Mouse (Mus musculus) embryonic facial prominence, embryonic 11.5 days (tissue): Measurements from ENCODE around the gene Olfr447. TPM values are rescaled to one million over a fixed set of nuclear protein-coding genes. Genes with fewer than 3 reads are reported as not detected.

ENCODE experiments used
- ATAC-seq: fragments of 200-750 bp; cut with Nextera tagmentation; replicated peaks from 2 replicates; pipeline ENCODE4 v1.8.0; 2017; ENCODE audit warnings: low read depth; ENCODE audit not compliant: insufficient number of reproducible peaks, low FRiP score, low TSS enrichment
- DNase-seq: peaks from one replicate; pipeline ENCODE4 v3.0.0-alpha.2; 2015; ENCODE audit warnings: low spot score
- H3K27ac ChIP-seq: fragments of 300-500 bp; sonication (generic); replicated peaks from 2 replicates; pipeline ENCODE4 v1.5.1; 2014; ENCODE audit warnings: mild to moderate bottlenecking, low read depth, low read length, control low read depth
- H3K27me3 ChIP-seq: fragments of 300-500 bp; sonication (generic); 2 replicates; pipeline ENCODE4 v1.6.1; 2014; ENCODE audit warnings: mild to moderate bottlenecking, low read length, moderate library complexity, mixed read lengths; ENCODE audit not compliant: control insufficient read depth, insufficient read depth
- H3K36me3 ChIP-seq: fragments of 300-500 bp; sonication (generic); replicated peaks from 2 replicates; pipeline ENCODE4 v1.6.1; 2014; ENCODE audit warnings: low read depth, mild to moderate bottlenecking, low read length, moderate library complexity, mixed read lengths; ENCODE audit not compliant: control insufficient read depth, insufficient read depth
- H3K4me1 ChIP-seq: fragments of 300-500 bp; sonication (generic); 2 replicates; pipeline ENCODE4 v1.6.1; 2014; ENCODE audit warnings: low read length, mixed read lengths; ENCODE audit not compliant: control insufficient read depth, insufficient read depth
- H3K4me2 ChIP-seq: fragments of 300-500 bp; sonication (generic); 2 replicates; pipeline ENCODE4 v1.6.1; 2014; ENCODE audit warnings: low read depth, mild to moderate bottlenecking, control low read depth, low read length, moderate library complexity
- H3K4me3 ChIP-seq: fragments of 300-500 bp; sonication (generic); 2 replicates; pipeline ENCODE4 v1.5.1; 2014; ENCODE audit warnings: low read depth, low read length, control low read depth
- H3K9ac ChIP-seq: fragments of 300-500 bp; sonication (generic); replicated peaks from 2 replicates; pipeline ENCODE4 v1.6.1; 2014; ENCODE audit warnings: mild to moderate bottlenecking, control low read depth, low read length
- H3K9me3 ChIP-seq: fragments of 300-500 bp; sonication (generic); replicated peaks from 2 replicates; pipeline ENCODE4 v1.6.1; 2016; ENCODE audit warnings: mild to moderate bottlenecking, low read length, inconsistent platforms, mixed read lengths; ENCODE audit not compliant: control insufficient read depth
- WGBS: fragments of 180-500 bp; shearing (Covaris S2); extraction: QIAGEN DNeasy Blood & Tissue Kit; methylation state at CpG from one replicate; pipeline ENCODE4 v1.1.7; 2014; 5-methylcytosine and 5-hydroxymethylcytosine counted together
- polyA plus RNA-seq: library from polyadenylated mRNA; unstranded; fragments of >200 nt; fragmentation: Nextera tagmentation; extraction: Ambion mirVana; gene quantifications from 2 replicates; pipeline ENCODE4 v1.2.1, GENCODE M21; 2014

Olfr447 gene
- polyA plus RNA-seq: not detected in 2 replicates

DNA sequence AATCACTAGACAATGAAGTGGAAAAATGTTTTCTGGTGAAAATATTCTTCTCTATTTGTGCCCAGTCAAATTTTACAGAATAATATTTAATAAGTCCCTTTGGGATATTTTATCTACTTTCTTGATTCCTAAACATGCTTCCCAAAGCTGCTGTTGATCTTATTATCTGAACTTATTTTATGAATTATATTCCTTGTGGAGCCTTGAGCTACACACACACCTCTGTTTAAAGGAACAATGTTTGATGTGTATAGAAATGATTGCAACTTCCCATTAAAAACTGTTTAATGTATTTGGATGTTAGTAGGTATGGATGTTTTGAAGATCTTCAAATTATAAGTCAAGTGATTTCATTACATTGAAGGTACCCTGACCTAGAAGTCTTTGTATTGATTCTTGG, at the start of gene Olfr447:
Gene Olfr447, plus strand, starts transcription at position 301 of the 400 bp plus-strand sequence.
- Histone ChIP-seq H3K36me3 (no peaks in the 10 kb centered on the region), H3K9ac (no peak within 1 kb of the TSS), H3K9me3 (no peaks in the 10 kb centered on the region), H3K4me1 (no peaks in the 10 kb centered on the region), H3K4me2 (no peak within 1 kb of the TSS), H3K27me3 (no peaks in the 10 kb centered on the region), H3K4me3 (no peak within 1 kb of the TSS), H3K27ac (no peak within 1 kb of the TSS)
- DNase-seq (no peak), ATAC-seq (no peak)

DNA sequence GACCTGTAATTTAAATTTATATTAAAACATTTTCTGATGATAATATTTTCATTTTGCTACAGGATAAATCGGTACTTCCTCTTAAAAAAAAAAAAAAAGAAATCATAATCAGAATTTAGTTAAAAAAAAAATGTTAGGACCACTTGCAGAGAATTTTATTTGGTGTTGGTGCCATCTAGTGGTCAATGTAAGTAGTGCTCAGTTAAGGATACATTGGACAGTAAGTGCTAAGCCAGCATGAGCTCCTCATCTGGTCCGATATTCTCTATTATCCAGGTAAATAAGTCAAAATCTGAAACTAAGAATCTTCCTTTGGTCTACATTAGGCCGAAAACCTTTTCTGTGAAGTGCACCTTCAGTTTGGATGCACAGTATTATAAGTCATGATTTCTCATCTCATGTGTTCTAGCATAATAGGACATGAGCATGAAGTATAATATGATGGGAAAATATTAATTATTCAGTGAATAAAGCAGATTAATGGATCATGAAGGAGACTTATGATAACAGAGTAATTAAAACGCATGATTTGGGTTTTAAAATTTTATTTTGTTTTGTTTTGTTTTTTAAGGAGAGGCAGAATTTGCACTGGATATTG, 48.4 kb upstream of the Olfr447 start:
- no peak overlapping the region for H3K4me2 ChIP-seq
- ATAC-seq: no peak; the same call in 1 of the 2 replicates
- no peaks in the 10 kb centered on the region for H3K9me3 ChIP-seq
- no peaks in the 10 kb centered on the region for H3K27me3 ChIP-seq
- H3K27ac ChIP-seq: no peak overlapping the region
- H3K4me1 ChIP-seq: no peaks in the 10 kb centered on the region
- no peaks in the 10 kb centered on the region for H3K36me3 ChIP-seq
- H3K4me3 ChIP-seq: no peak overlapping the region
- DNase-seq: peak; percentile 81
- WGBS: 15% methylated on average over 4 of the region's 4 CpGs
- H3K9ac ChIP-seq: no peak overlapping the region

DNA sequence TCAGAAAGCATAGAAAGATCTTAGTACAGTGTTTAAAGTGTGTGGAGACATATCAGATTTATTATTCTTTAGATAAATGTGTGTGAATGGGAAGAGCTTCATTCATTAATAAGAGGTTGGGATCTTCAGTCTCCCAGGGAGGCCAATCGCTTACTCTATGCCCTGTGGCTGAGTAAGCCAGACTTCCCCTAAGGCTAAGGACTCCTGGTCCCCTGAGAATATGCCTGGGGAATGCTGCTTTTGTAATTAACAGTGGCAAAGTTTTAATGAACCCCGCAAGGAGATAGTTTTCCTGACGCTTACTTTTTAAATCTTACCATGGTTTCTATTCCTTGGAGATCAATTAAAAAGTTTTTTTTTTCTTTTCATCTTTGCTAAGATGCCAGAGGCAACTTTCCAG, 39.0 kb upstream of the Olfr447 start:
- Histone ChIP-seq H3K36me3 (no peaks in the 10 kb centered on the region), H3K4me3 (no peak overlapping the region), H3K27me3 (no peaks in the 10 kb centered on the region), H3K9ac (no peak overlapping the region), H3K27ac (no peak overlapping the region), H3K9me3 (no peaks in the 10 kb centered on the region), H3K4me2 (no peak overlapping the region), H3K4me1 (no peaks in the 10 kb centered on the region)
- WGBS: 63% methylated on average over 3 of the region's 3 CpGs
- DNase-seq: no peak
- ATAC-seq: no peak

DNA sequence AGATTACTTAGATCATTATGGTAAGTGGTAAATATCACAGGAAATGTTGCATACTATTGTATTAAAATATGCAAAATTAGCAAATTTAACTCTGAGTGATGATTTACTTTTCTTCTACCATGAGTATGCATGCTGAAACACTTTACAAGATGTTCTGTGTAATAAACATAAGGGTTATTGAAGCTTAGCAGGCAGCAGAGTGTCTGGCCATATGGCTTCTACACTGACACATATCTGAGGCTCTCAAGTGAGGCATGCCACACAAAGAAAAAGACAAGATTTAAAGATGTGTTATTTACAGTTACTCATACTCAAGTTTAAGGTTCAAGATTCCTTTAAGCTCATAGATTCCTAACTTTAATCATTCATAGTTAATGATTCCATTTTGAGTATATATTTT, 32.4 kb upstream of the Olfr447 start:
- Histone ChIP-seq H3K27ac (no peak overlapping the region), H3K36me3 (no peaks in the 10 kb centered on the region), H3K9me3 (no peaks in the 10 kb centered on the region), H3K4me1 (no peaks in the 10 kb centered on the region), H3K27me3 (no peaks in the 10 kb centered on the region), H3K4me2 (no peak overlapping the region), H3K4me3 (no peak overlapping the region), H3K9ac (no peak overlapping the region)
- no peak for DNase-seq
- ATAC-seq: no peak

DNA sequence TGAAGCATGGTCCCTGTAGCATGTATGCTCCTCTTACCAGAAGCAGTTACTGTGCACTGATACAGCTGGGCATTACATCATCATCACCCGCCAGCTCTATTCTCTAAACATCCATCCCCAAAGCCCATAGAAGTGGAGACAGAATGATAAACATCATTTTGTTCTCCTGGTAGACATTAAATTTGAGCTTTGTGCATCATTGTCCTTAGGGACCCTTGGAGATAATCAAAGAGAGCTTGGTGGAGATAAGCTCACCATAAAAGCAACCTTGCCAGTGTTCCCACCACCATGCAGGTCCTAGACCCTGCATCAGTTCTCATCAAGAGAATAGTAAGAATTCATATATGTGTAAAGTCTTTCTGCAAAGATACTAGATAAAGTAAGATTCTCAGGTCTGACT, 18.5 kb upstream of the Olfr447 start, which contains the start of gene Olfr448:
Gene Olfr448, plus strand, starts transcription at position 301 of the 400 bp plus-strand sequence.
- DNase-seq (no peak), ATAC-seq (no peak)
- Histone ChIP-seq H3K9me3 (no peaks in the 10 kb centered on the region), H3K36me3 (no peaks in the 10 kb centered on the region), H3K4me3 (no peak within 1 kb of the TSS), H3K4me1 (no peaks in the 10 kb centered on the region), H3K4me2 (no peak within 1 kb of the TSS), H3K27ac (no peak within 1 kb of the TSS), H3K27me3 (no peaks in the 10 kb centered on the region), H3K9ac (no peak within 1 kb of the TSS)
- 94% methylated on average over 1 of the region's 1 CpGs for WGBS

DNA sequence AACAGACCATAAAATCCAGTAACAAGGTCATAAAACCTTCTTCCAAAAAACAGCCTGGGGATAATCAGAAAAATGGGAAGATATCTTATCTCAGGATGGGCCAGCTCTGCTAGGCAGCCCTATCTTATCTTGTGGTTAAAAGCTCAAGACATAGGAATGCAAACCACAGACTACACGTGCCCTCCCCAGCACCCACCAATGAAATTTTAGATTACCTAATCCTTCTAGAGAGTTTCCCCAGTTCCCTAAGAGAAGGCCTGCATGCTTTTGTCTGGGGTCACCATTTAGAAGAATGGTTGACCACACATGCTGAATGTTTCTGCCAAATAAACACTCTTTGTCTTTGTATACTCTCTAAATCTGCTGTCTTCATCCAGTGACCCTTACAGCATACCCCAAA, 8.3 kb upstream of the Olfr447 start:
- Histone ChIP-seq H3K4me1 (no peaks in the 10 kb centered on the region), H3K9me3 (no peaks in the 10 kb centered on the region), H3K27me3 (no peaks in the 10 kb centered on the region), H3K4me2 (no peak overlapping the region), H3K36me3 (no peaks in the 10 kb centered on the region), H3K9ac (no peak overlapping the region), H3K27ac (no peak overlapping the region), H3K4me3 (no peak overlapping the region)
- WGBS: 37% methylated on average over 1 of the region's 1 CpGs
- DNase-seq (no peak), ATAC-seq (no peak)

DNA sequence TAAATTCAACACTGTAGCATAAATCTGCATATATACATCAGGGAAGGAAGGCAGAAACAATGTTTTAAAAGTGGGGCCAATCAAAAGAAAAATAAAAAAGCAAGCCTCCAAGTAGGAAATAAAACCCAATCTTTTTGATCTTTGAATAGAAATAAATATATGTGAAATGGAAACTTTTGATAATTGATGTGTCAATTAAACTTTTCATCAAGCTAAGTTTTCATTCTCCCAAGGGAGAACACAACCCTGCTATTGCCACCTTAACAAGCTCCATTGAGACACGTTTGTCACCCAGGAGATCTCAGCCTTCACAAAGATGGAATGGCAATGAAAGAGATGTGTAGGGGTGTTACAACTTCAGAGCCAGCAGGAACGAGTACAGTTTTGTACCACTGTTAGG, 12.4 kb downstream of the Olfr447 start, which contains the start of gene Olfr446:
Gene Olfr446, plus strand, starts transcription at position 301 of the 400 bp plus-strand sequence.
- no peak for ATAC-seq
- WGBS: 81% methylated on average over 2 of the region's 2 CpGs
- no peaks in the 10 kb centered on the region for H3K4me1 ChIP-seq
- no peak for DNase-seq
- no peaks in the 10 kb centered on the region for H3K9me3 ChIP-seq
- no peak within 1 kb of the TSS for H3K9ac ChIP-seq
- no peak within 1 kb of the TSS for H3K27ac ChIP-seq
- no peak within 1 kb of the TSS for H3K4me3 ChIP-seq
- H3K27me3 ChIP-seq: no peaks in the 10 kb centered on the region
- H3K36me3 ChIP-seq: no peaks in the 10 kb centered on the region
- no peak within 1 kb of the TSS for H3K4me2 ChIP-seq

DNA sequence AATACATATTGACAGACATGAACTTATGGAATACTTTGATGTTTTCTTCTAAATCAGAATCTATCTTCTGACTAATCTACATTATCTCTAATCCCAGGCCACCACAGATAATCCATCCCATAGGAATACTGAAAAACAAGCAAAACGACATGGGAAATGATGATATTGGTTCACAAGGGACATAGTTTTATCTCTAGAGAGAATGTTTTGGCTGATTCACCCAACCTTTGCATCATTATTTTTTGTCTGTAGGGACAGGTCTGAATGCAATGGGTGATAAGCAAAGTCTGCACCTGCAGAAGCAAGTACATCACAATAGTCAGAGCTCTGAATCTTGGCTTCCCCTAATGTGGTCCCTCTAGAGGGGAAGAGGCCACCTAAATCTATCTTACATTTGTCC, 40.1 kb downstream of the Olfr447 start, which contains the start of gene Olfr444:
Gene Olfr444, plus strand, starts transcription at position 301 of the 400 bp plus-strand sequence.
- Histone ChIP-seq H3K4me1 (no peaks in the 10 kb centered on the region), H3K4me2 (no peak within 1 kb of the TSS), H3K4me3 (no peak within 1 kb of the TSS), H3K36me3 (no peaks in the 10 kb centered on the region), H3K27me3 (no peaks in the 10 kb centered on the region), H3K27ac (no peak within 1 kb of the TSS), H3K9me3 (no peaks in the 10 kb centered on the region), H3K9ac (no peak within 1 kb of the TSS)
- DNase-seq (no peak), ATAC-seq (no peak)
- WGBS: 75% methylated on average over 1 of the region's 1 CpGs
